Mouse (Mus musculus) kidney, adult 2 months (tissue): ENCODE measurements around the gene Pianp. TPM values are rescaled to one million over a fixed set of nuclear protein-coding genes. Genes with fewer than 3 reads are reported as not detected.

ENCODE experiments used
- DNase-seq: peaks from one replicate; pipeline ENCODE4 v3.0.0; 2021
- H3K27ac ChIP-seq: fragments of 200-500 bp; 2 replicates; pipeline ENCODE4 v1.5.1; 2012; ENCODE audit warnings: low read depth, low read length, control low read depth, inconsistent platforms; ENCODE audit not compliant: insufficient read depth
- H3K27me3 ChIP-seq: fragments of 200-500 bp; replicated peaks from 2 replicates; pipeline ENCODE4 v1.6.1; 2012; ENCODE audit warnings: mild to moderate bottlenecking, moderate library complexity, low read length, inconsistent platforms; ENCODE audit not compliant: control insufficient read depth, insufficient read depth
- H3K36me3 ChIP-seq: fragments of 200-500 bp; 2 replicates; pipeline ENCODE4 v1.6.1; 2012; ENCODE audit warnings: mild to moderate bottlenecking, moderate library complexity, low read length, inconsistent platforms; ENCODE audit not compliant: control insufficient read depth, insufficient read depth
- H3K4me1 ChIP-seq: fragments of 200-500 bp; 2 replicates; pipeline ENCODE4 v1.6.1; 2011; ENCODE audit warnings: low read length; ENCODE audit not compliant: control insufficient read depth, insufficient read depth
- H3K4me3 ChIP-seq: fragments of 200-500 bp; 2 replicates; pipeline ENCODE4 v1.5.1; 2011; ENCODE audit warnings: mild to moderate bottlenecking, low read depth, low read length, control low read depth; ENCODE audit not compliant: insufficient read depth
- CTCF ChIP-seq: fragments of 200-500 bp; conservative IDR thresholded peaks from 2 replicates; pipeline ENCODE4 v1.5.1; 2011; ENCODE audit warnings: low read depth, mild to moderate bottlenecking, control low read depth, low read length, moderate library complexity, mixed read lengths; ENCODE audit not compliant: insufficient read depth, insufficient read length
- POLR2A ChIP-seq: fragments of 200-500 bp; IDR thresholded peaks from one replicate; pipeline ENCODE4 v1.6.1; 2011; ENCODE audit warnings: low read depth, low read length, control low read depth
- WGBS: fragments of 180-500 bp; shearing (Covaris S2); methylation state at CpG from one replicate; pipeline ENCODE4 v1.1.7; 2018; 5-methylcytosine and 5-hydroxymethylcytosine counted together
- polyA plus RNA-seq: library from polyadenylated mRNA; depleted of rRNA; stranded (reverse); fragments of >200 nt; gene quantifications from 2 replicates; pipeline ENCODE4 v1.2.3, GENCODE M21; 2012; rRNA removed

Pianp gene
- polyA plus RNA-seq, 1 experiment, result 0.95 TPM

DNA sequence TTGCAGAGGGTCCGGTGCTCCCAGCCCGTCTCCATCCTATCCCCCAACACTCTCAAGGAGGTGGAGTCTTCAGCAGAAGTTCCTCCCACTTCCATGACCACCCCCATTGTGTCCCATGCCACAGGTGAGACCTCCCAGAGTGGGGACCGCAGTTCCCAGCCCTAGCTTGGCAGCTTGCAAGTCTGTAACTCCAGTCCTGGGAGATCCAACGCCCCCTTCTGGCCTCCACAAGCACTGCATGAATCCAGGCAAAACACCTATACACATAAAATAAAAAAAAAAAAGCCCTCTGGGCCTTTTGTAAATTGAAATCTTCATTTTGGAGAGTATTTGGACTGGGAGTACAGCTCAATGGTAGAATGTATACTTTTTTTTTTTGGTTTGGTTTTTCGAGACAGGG is 54.7 kb downstream of the Pianp start:
- no peak overlapping the region for H3K27ac ChIP-seq
- TF ChIP-seq POLR2A, result no peak
- peak; percentile 38 for TF ChIP-seq CTCF
- no peak overlapping the region for H3K4me3 ChIP-seq
- H3K27me3 ChIP-seq, result no peaks in the 10 kb centered on the region
- H3K4me1 ChIP-seq, result no peaks in the 10 kb centered on the region
- no peaks in the 10 kb centered on the region for H3K36me3 ChIP-seq
- no peak for DNase-seq
- WGBS, result 72% methylated on average over 5 of the region's 5 CpGs

Other genes with a start within 250 kb of the Pianp start
- not detected in 2 replicates for gene Gm45234, start 240.7 kb upstream of the Pianp start, polyA plus RNA-seq
- 49.1 and 65.4 TPM in 2 replicates for gene Atn1, start 240.2 kb upstream of the Pianp start, polyA plus RNA-seq
- 2.6 and 3.2 TPM in 2 replicates for gene Eno2, start 227.0 kb upstream of the Pianp start, polyA plus RNA-seq
- 0.41 and 0.66 TPM in 2 replicates for gene Lrrc23, start 217.0 kb upstream of the Pianp start, polyA plus RNA-seq
- gene Spsb2, start 188.0 kb upstream of the Pianp start, polyA plus RNA-seq, result 33.7 and 36.7 TPM in 2 replicates
- gene Tpi1, start 182.4 kb upstream of the Pianp start, polyA plus RNA-seq, result 1,044 and 1,055 TPM in 2 replicates
- gene Usp5, start 167.2 kb upstream of the Pianp start, polyA plus RNA-seq, result 66.2 and 74.0 TPM in 2 replicates
- gene Cdca3, start 167.1 kb upstream of the Pianp start, polyA plus RNA-seq, result 4.2 and 4.3 TPM in 2 replicates
- 0.16 and 0.41 TPM in 2 replicates for gene Gnb3, start 156.4 kb upstream of the Pianp start, polyA plus RNA-seq
- gene P3h3, start 138.9 kb upstream of the Pianp start, polyA plus RNA-seq, result 15.8 and 19.1 TPM in 2 replicates
- gene Gpr162, start 132.7 kb upstream of the Pianp start, polyA plus RNA-seq, result 4.0 and 5.6 TPM in 2 replicates
- gene Cd4, start 108.5 kb upstream of the Pianp start, polyA plus RNA-seq, result 0.57 and 4.3 TPM in 2 replicates
- gene Lag3, start 85.0 kb upstream of the Pianp start, polyA plus RNA-seq, result 0.80 and 1.5 TPM in 2 replicates
- 1,732 and 2,839 TPM in 2 replicates for gene Ptms, start 76.6 kb upstream of the Pianp start, polyA plus RNA-seq
- 402 and 403 TPM in 2 replicates for gene Mlf2, start 65.3 kb upstream of the Pianp start, polyA plus RNA-seq
- gene Cops7a, start 31.2 kb upstream of the Pianp start, polyA plus RNA-seq, result 268 and 276 TPM in 2 replicates
- gene Zfp384, start 12.5 kb downstream of the Pianp start, polyA plus RNA-seq, result 37.8 and 45.7 TPM in 2 replicates
- 39.1 and 39.2 TPM in 2 replicates for gene Ing4, start 43.1 kb downstream of the Pianp start, polyA plus RNA-seq
- 14.3 and 18.9 TPM in 2 replicates for gene Acrbp, start 53.0 kb downstream of the Pianp start, polyA plus RNA-seq
- gene Lpar5, start 71.2 kb downstream of the Pianp start, polyA plus RNA-seq, result 2.9 and 3.5 TPM in 2 replicates
- gene Chd4, start 99.3 kb downstream of the Pianp start, polyA plus RNA-seq, result 43.6 and 57.7 TPM in 2 replicates
- gene Nop2, start 135.2 kb downstream of the Pianp start, polyA plus RNA-seq, result 15.5 and 16.5 TPM in 2 replicates
- gene Iffo1, start 148.5 kb downstream of the Pianp start, polyA plus RNA-seq, result 35.0 and 36.4 TPM in 2 replicates
- gene Gapdh, start 169.8 kb downstream of the Pianp start, polyA plus RNA-seq, result 7,324 and 7,933 TPM in 2 replicates
- gene Ncapd2, start 195.0 kb downstream of the Pianp start, polyA plus RNA-seq, result 15.6 and 18.7 TPM in 2 replicates
- 102 and 110 TPM in 2 replicates for gene Mrpl51, start 195.1 kb downstream of the Pianp start, polyA plus RNA-seq
- 19.1 and 19.8 TPM in 2 replicates for gene Vamp1, start 218.9 kb downstream of the Pianp start, polyA plus RNA-seq
- gene Tapbpl, start 235.2 kb downstream of the Pianp start, polyA plus RNA-seq, result 16.0 and 16.4 TPM in 2 replicates
- gene Cd27, start 240.3 kb downstream of the Pianp start, polyA plus RNA-seq, result 0.64 and 7.0 TPM in 2 replicates